Mouse (Mus musculus) inflammation-experienced regulatory T-cells, adult 16 weeks (primary cell): Measurements from ENCODE around the gene Nr2c2. TPM values are rescaled to one million over a fixed set of nuclear protein-coding genes. Genes with fewer than 3 reads are reported as not detected.

Experiments
- polyA plus RNA-seq: library from polyadenylated mRNA; unstranded; fragments of 100-300 nt; shearing (Covaris generic); gene quantifications from one replicate; pipeline ENCODE4 v1.2.1, GENCODE M21; 2017

Nr2c2 gene
- polyA plus RNA-seq: 43.0 TPM

DNA sequence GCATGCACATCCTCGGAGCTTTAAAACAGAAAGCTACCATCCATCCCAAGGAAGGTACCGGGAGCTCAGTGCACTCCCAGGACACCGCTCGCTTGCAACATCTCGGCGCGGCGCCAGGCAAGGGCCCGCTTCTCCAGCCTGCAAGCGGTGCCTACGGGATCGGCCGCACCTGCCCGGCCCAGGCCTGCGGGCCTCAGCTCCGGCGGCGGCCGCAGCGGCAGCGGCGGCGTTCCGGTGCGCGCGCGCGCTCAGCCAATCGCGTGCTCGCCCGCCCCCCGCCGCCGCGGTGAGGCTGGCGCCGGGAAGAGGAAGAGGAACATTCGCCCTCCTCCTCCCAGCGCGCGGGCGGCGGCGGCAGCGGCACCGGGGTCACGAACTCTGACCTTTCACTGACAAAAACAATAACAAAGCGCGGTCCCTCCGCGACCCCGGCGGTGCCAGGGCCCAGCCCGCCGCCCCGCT lies at the start of gene Nr2c2:
TSS of gene Nr2c2 (plus strand) at position 261 of the 462 bp plus-strand sequence.

DNA sequence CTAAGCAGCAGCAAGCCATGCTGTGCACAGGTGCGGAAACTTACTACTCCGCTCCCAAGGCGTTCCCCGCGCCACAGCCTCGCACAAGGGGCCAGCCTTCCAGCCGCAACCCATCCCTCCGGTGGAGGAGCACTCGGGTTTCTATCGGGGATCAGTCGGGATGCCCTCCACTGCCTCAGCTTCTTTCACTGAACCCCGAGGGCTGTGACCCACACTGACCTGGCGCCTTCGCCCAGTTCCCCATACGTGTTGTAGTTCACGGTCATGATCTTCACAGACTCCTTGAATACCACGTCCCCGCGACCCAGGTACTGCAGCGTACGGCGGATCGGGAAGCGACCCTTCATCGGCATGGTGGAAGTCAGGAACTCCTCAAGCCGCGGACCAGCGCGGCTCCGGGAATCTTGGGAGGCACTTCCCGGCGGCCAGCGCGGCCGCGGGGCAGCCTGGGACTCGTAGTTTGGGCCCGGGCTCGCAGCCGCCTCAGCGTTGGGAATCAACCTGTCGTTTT lies 92.5 kb downstream of the Nr2c2 start, which contains the start of gene Mrps25:
TSS of gene Mrps25 (minus strand) at position 413 of the 511 bp plus-strand sequence.

DNA sequence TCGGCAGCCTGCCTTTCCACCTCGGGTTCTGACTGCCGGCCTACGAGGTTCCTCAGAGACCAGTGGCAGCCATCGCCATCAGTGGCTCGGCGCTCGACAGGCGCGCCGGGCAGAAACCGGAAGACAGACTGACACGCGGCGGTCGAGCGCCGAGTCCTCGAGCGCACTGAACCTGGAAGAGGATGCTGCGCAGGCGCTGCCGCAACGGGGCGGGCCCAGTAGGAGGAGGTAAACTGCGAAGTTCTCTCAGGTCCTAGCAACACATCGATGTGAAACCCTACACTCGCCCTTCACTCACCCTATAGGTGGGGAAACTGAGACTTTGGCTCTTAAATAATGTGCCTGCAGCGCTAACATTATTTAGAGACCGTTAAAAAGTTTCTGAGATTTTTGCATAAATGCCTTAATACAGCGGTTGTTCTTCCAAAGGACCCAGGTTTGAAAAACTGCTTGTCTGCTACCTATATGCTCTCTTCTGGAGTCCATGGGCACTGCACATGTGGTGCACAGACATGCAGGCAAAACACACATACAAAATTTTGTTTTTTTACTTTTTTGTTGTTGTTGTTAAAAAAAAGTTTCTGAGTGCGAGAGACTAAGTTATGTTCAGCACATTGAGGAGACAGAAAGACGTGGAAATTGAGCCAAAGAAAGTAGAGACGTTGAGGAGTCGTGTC lies 123.7 kb downstream of the Nr2c2 start, which contains the start of gene Rbsn:
TSS of gene Rbsn (minus strand) at position 153 of the 677 bp plus-strand sequence.

Other genes with a start within 250 kb of the Nr2c2 start
- 35.7 TPM for gene Ccdc174, start 213.3 kb upstream of the Nr2c2 start, polyA plus RNA-seq
- gene 4930590J08Rik, start 188.6 kb upstream of the Nr2c2 start, polyA plus RNA-seq: not detected
- gene Fgd5, start 112.5 kb upstream of the Nr2c2 start, polyA plus RNA-seq: not detected
- gene Mrps25, start 92.6 kb downstream of the Nr2c2 start, polyA plus RNA-seq: 56.3 TPM
- 35.5 TPM for gene Rbsn, start 123.5 kb downstream of the Nr2c2 start, polyA plus RNA-seq
- not detected for gene Trh, start 153.3 kb downstream of the Nr2c2 start, polyA plus RNA-seq